Mouse (Mus musculus) lung, postnatal 0 days (tissue): ENCODE measurements at regions not wholly inside any gene's neighbourhood (a gene's known extent, or its start where the extent isn't known, plus 50 kb on each side); places are given as distances from the start of the nearest gene placed in this dataset.
"Not testable (repeated sequence)": the region's sequence is repeated elsewhere in the genome, so short reads cannot be mapped to it uniquely, and the experiment has no call there.

ENCODE experiments used
- CTCF ChIP-seq: IDR thresholded peaks from 2 replicates; pipeline ENCODE4 v1.5.1; 2016; ENCODE audit warnings: antibody characterized with exemption, mild to moderate bottlenecking
- EP300 ChIP-seq: IDR thresholded peaks from 2 replicates; pipeline ENCODE4 v1.6.1; 2016; ENCODE audit warnings: antibody characterized with exemption, mild to moderate bottlenecking, control low read depth

GRCm38 (mm10) chr5:148678285-148678937, 125.8 kb upstream of the Ubl3 start:
- TF ChIP-seq CTCF, EP300: not testable (repeated sequence)
